Mouse (Mus musculus): ENCODE measurements at regions not wholly inside any gene's neighbourhood (a gene's known extent, or its start where the extent isn't known, plus 50 kb on each side); places are given as distances from the start of the nearest gene placed in this dataset.

DNA sequence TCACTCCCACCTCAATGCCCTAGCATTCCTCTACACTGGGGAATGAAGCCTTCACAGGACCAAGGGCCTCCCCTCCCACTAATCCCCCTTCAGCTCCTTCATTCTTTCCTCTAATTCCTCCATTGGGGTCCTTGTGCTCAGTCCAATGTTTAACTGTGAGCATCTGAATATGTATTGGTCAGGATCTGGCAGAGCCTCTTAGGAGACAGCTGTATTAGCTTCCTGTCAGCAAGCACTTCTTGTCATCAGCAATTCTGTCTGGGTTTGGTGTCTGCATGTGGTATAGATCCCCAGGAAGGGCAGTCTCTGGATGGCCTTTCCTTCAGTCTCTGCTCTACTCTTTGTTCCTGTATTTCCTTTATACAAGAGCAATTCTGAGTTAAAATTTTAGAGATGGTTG is 426.8 kb upstream of the 2610001J05Rik start:
- Histone ChIP-seq H3K4me2 (no peak overlapping the region), H3K9me3 (replicated peaks) (no peaks in the 10 kb centered on the region), H3K4me3 (no peak overlapping the region), H3K4me1 (no peaks in the 10 kb centered on the region), H3K27ac (no peak overlapping the region), H3K9ac (no peak overlapping the region), H3K36me3 (ENCODE audit: poor library complexity, severe bottlenecking) (no peaks in the 10 kb centered on the region), H3K27me3 (no peaks in the 10 kb centered on the region)
- no peak for ATAC-seq

DNA sequence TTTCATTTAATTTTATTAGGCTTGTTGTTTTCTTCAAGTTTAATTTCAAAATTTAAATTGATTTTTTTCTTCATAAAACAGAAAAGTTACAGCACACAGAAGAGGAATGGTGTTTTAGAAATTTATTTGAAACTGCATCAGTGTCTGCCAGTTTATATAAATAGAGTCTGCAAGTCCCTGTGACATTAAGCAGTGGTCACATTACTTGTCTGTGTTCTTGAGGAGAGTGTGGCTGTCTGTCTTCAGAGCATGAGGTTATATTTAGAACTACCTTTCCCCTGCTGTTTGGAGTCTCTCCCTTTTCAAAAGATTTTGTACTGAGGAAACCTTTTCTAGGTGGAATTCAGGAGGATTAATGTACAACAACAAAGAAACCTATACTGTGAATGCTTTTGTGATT is 426.1 kb upstream of the 2610001J05Rik start:
- Histone ChIP-seq H3K4me1 (no peaks in the 10 kb centered on the region), H3K9ac (no peak overlapping the region), H3K4me3 (no peak overlapping the region), H3K9me3 (replicated peaks) (no peaks in the 10 kb centered on the region), H3K36me3 (ENCODE audit: poor library complexity, severe bottlenecking) (no peaks in the 10 kb centered on the region), H3K27ac (no peak overlapping the region), H3K27me3 (no peaks in the 10 kb centered on the region), H3K4me2 (no peak overlapping the region)
- no peak for ATAC-seq

DNA sequence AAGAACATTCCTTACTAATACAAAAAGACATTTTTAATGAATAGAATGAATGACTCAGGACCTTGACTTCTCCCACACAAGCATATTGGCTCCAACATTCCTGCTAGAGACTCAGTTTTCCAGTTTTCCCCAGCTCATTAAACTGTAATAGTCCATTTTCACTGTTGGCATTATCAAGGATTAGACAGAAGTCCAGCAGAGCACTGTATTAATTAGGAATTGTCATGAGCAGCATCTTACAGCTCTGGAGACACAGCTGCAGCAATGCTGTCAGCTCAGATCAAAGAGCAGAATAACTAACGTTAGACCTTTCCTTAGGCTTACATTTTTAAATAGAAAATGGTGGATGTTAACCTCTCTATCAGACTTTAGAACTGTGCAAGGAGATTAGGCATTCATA is 419.5 kb upstream of the 2610001J05Rik start:
- ATAC-seq = peak; percentile 43; the same call in 1 of the 2 replicates
- 23% methylated on average over 1 of the region's 1 CpGs for WGBS

DNA sequence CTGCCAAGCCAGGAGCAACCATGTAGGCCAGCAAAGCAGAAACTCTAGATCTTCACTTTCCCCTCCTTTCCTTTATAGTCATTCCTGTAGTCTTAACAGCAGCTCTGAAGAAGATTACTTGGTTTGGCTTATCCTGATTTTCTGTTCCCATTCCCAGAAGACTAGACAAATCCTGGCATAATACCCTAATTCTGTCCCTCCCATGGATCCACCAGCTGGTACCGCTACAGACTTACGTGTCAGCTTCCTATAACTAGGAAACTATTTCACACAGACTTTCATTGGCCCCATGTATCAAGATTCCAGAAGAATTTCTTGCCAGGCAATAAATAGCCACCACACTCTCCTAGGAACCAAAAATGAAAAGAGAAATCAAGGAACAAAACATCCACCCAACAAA is 410.2 kb upstream of the 2610001J05Rik start:
- 92% methylated on average over 2 of the region's 2 CpGs for WGBS
- no peak for ATAC-seq
- Histone ChIP-seq H3K4me3 (no peak overlapping the region), H3K36me3 (ENCODE audit: poor library complexity, severe bottlenecking) (no peaks in the 10 kb centered on the region), H3K9ac (no peak overlapping the region), H3K27me3 (no peaks in the 10 kb centered on the region), H3K4me1 (no peaks in the 10 kb centered on the region), H3K9me3 (replicated peaks) (no peaks in the 10 kb centered on the region), H3K4me2 (no peak overlapping the region), H3K27ac (no peak overlapping the region)

More for the DNA sequence above, 419.5 kb upstream of the 2610001J05Rik start:
- H3K4me3 ChIP-seq = no peak overlapping the region
- H3K36me3 ChIP-seq (ENCODE audit: poor library complexity, severe bottlenecking) = no peaks in the 10 kb centered on the region
- no peaks in the 10 kb centered on the region for H3K4me1 ChIP-seq
- no peak overlapping the region for H3K9ac ChIP-seq
- H3K27me3 ChIP-seq = no peaks in the 10 kb centered on the region
- H3K9me3 ChIP-seq (replicated peaks) = no peaks in the 10 kb centered on the region
- no peak overlapping the region for H3K27ac ChIP-seq
- H3K4me2 ChIP-seq = no peak overlapping the region

DNA sequence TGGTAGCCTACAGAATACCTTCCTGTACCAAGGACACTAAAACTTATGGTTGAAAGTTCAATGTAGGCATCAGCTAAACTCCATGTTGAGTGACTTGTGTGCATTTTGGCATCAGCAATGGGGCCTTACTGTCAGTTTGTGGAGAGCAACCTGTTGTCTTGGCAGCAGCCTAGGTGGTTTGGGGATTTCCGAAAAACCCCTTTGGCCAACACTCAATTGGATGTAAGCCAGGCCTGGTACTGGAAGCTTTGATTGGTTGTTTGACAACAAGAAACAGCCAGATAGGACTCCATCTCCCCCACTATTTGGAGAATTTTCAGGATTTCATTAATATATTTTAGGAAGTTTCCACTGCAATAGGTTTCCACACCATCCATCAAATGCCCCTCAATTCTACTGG is 390.6 kb upstream of the 2610001J05Rik start:
- Histone ChIP-seq H3K27ac (no peak overlapping the region), H3K27me3 (no peaks in the 10 kb centered on the region), H3K9ac (no peak overlapping the region), H3K4me3 (no peak overlapping the region), H3K36me3 (ENCODE audit: poor library complexity, severe bottlenecking) (no peaks in the 10 kb centered on the region), H3K4me2 (no peak overlapping the region), H3K4me1 (no peaks in the 10 kb centered on the region), H3K9me3 (replicated peaks) (no peaks in the 10 kb centered on the region)
- no peak for ATAC-seq
- WGBS = 91% methylated on average over 1 of the region's 1 CpGs

DNA sequence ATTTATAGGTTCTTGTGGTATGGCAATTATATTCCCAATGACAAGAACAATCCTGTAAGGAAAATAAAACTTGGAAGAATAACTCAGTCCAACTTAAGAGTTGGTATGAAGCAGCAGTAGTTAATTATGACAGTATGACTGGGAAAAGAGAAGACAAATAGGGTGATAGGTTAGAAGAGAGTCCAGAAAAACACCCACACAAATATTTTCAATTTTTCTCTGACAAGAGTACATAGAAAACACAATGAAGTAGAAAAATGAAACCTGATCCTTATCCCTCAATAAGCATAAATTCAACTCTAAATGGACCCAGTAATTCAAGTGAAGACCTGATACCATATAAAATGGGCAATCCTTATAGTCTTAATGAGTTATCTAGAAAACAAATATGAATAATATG is 369.0 kb upstream of the 2610001J05Rik start:
- Histone ChIP-seq H3K9ac (no peak overlapping the region), H3K9me3 (replicated peaks) (no peaks in the 10 kb centered on the region), H3K4me1 (no peaks in the 10 kb centered on the region), H3K4me3 (no peak overlapping the region), H3K4me2 (no peak overlapping the region), H3K27me3 (no peaks in the 10 kb centered on the region), H3K27ac (no peak overlapping the region), H3K36me3 (ENCODE audit: poor library complexity, severe bottlenecking) (no peaks in the 10 kb centered on the region)
- ATAC-seq = no peak

DNA sequence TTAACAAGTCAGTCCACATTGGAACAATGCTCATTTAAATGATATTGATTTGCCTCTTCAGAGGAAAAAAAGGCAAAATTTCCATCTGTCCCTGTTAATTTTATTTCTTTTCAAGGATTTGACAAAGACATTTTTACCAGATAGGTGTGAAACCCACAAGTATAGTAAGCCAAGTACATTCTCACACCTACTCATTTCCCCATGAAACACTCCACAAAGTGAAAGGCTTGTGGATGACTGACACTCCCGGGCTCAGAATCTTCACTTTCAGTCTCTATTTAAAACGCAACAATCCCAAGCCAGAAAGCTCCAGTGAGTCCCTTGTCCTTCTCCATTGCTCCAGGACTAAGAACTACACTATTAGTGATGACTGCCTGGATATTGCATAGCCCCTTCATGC is 367.8 kb upstream of the 2610001J05Rik start:
- no peaks in the 10 kb centered on the region for H3K27me3 ChIP-seq
- H3K9ac ChIP-seq = no peak overlapping the region
- H3K4me1 ChIP-seq = no peaks in the 10 kb centered on the region
- no peak for ATAC-seq
- H3K4me2 ChIP-seq = no peak overlapping the region
- H3K9me3 ChIP-seq (replicated peaks) = no peaks in the 10 kb centered on the region
- H3K27ac ChIP-seq = no peak overlapping the region
- H3K4me3 ChIP-seq = no peak overlapping the region
- H3K36me3 ChIP-seq (ENCODE audit: poor library complexity, severe bottlenecking) = no peaks in the 10 kb centered on the region
- 68% methylated on average over 2 of the region's 2 CpGs for WGBS

DNA sequence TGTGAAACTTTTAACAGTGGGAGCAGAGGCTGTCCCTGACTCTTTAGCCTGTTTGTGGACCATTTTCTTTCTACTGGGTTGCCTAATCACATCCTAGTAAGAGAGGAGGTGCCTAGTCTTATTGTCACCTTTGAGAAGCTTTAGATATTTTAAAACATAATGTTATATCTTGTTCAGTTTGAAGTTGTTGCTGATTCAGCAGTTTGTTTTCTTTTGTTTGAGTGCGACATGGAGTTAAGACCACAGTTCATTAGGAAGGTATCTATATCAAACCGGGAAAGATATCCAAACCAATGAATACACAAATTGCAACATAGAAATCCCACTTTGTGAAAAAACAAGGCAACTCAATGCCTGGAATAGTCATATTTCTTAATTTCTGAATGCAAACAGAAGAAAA is 359.5 kb upstream of the 2610001J05Rik start:
- ATAC-seq = no peak
- no peak overlapping the region for H3K27ac ChIP-seq
- H3K36me3 ChIP-seq (ENCODE audit: poor library complexity, severe bottlenecking) = no peaks in the 10 kb centered on the region
- no peak overlapping the region for H3K4me3 ChIP-seq
- H3K4me2 ChIP-seq = no peak overlapping the region
- no peak overlapping the region for H3K9ac ChIP-seq
- no peaks in the 10 kb centered on the region for H3K27me3 ChIP-seq
- no peaks in the 10 kb centered on the region for H3K9me3 ChIP-seq (replicated peaks)
- H3K4me1 ChIP-seq = no peaks in the 10 kb centered on the region
- WGBS = 88% methylated on average over 2 of the region's 2 CpGs

DNA sequence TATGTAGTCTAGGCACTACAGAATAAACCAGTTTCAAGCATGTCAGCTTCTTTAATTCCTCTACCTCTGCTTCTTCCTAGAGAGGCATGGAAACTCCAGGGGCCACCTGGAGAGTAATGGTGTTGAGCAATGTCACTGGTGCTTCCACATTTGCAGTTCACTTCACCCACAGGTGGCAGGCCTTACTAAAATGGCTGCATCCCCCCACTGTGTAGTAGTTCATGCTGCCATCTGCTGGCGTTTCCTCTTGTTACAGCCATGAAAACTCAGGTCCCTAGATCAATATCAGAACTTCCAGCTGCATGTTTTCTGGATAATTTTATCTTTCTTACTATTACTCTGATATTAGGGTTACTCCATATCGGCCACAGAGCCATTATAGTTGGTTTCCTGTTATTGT is 336.2 kb upstream of the 2610001J05Rik start:
- H3K4me1 ChIP-seq = no peaks in the 10 kb centered on the region
- H3K9me3 ChIP-seq (replicated peaks) = no peaks in the 10 kb centered on the region
- H3K4me2 ChIP-seq = no peak overlapping the region
- H3K9ac ChIP-seq = no peak overlapping the region
- no peak overlapping the region for H3K27ac ChIP-seq
- H3K4me3 ChIP-seq = no peak overlapping the region
- no peaks in the 10 kb centered on the region for H3K27me3 ChIP-seq
- H3K36me3 ChIP-seq (ENCODE audit: poor library complexity, severe bottlenecking) = no peaks in the 10 kb centered on the region
- WGBS = 18% methylated on average over 2 of the region's 2 CpGs
- ATAC-seq = peak; percentile 83

DNA sequence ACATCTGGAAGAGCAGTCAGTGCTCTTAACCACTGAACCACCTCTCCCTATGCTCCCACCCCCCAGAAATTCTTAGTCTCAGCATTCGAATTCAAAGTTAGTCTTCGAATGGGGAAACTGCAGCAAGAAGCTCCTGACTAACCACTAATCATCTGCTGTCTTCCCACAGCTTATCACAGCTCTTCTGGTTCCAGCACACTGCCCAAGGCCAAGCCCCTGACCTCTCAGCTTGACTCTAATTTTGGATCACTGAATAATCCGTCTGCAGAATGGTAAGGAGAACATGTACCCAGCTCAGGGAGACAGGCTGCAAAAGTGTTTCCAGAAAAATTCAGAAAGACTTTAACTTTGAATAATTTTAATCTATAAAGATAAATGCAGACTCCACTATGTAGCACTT is 325.8 kb upstream of the 2610001J05Rik start:
- WGBS = 77% methylated on average over 3 of the region's 3 CpGs

DNA sequence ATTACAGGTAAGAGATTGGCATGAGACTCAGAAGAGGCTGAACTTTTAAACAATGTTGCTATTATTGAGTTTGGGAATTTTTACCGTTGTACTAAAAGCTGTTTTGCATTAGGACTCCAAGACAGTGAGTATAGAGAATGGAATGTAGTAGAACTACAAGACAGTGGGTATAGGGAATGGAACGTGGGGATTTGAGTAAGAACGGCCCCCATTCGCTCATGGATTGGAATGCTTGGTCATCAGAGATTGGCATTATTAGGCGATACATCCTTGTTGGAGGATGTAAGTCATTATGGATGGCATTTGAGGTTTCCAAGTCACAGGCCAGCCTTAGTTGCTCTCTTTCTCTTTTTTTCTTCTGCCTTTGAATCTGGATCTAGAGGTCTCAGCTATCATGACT is 324.0 kb upstream of the 2610001J05Rik start:
- H3K4me3 ChIP-seq = no peak overlapping the region
- no peak overlapping the region for H3K27ac ChIP-seq
- ATAC-seq = no peak
- WGBS = 91% methylated on average over 5 of the region's 5 CpGs
- H3K27me3 ChIP-seq = no peaks in the 10 kb centered on the region
- H3K36me3 ChIP-seq (ENCODE audit: poor library complexity, severe bottlenecking) = no peaks in the 10 kb centered on the region
- H3K4me2 ChIP-seq = no peak overlapping the region
- no peaks in the 10 kb centered on the region for H3K9me3 ChIP-seq (replicated peaks)
- no peak overlapping the region for H3K9ac ChIP-seq
- H3K4me1 ChIP-seq = no peaks in the 10 kb centered on the region

More for the DNA sequence above, 325.8 kb upstream of the 2610001J05Rik start:
- H3K9ac ChIP-seq = no peak overlapping the region
- no peaks in the 10 kb centered on the region for H3K4me1 ChIP-seq
- no peaks in the 10 kb centered on the region for H3K36me3 ChIP-seq (ENCODE audit: poor library complexity, severe bottlenecking)
- no peak overlapping the region for H3K27ac ChIP-seq
- H3K4me3 ChIP-seq = no peak overlapping the region
- no peaks in the 10 kb centered on the region for H3K27me3 ChIP-seq
- no peaks in the 10 kb centered on the region for H3K9me3 ChIP-seq (replicated peaks)
- H3K4me2 ChIP-seq = no peak overlapping the region
- no peak for ATAC-seq

DNA sequence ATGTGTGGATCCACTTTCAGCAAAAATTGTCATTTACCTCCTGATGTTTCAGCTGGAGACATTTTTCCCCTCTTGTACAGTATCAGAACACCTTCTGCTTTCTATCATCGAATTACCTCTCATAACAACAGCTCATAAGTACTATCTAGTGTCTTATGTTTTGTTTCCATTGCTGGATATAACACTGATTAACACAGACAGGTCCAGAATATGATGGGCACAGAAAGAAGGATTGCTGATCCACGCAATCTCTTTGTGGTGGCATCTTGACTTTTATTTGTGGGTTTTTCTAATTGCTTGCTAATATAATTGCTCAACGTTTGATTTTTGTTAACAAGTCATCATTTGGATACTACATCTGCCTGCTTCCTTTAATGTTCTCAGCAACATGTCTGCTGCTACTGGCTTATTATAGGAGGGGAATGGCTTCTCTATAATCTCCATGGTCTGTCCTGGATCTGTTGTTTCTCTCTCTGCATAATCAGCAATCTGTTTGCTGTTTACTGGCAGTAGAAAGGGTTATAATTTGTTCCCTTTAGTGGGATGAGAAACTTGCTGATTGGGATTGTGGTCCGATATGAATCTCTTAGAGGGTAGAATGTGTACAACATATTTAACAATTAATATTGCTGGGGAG is 320.2 kb upstream of the 2610001J05Rik start:
- H3K4me2 ChIP-seq = no peak overlapping the region

DNA sequence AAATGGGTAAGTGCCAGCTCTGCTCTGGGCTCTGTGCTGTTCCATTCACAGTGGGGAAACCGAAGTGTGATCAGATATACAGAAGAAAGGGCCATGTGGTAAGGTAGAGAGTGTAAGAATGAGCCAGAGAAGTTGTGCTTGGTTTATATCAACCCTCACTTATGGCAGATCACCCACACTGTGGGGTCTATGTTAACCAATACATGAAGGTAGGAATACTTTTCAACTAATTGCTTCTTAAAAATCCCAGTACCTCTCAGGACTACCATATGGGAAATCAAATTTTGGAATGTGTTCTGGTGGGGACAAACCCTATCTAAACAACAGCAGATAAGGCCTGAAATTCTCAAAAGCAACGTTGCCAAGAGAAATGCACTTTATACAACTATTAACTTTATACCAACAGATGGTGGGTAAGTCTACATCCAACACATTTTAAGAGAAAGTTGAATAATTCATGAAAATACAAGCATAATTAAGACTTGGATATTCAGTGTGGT is 314.7 kb upstream of the 2610001J05Rik start:
- Histone ChIP-seq H3K4me3 (no peak overlapping the region), H3K9me3 (replicated peaks) (no peaks in the 10 kb centered on the region), H3K9ac (no peak overlapping the region), H3K36me3 (ENCODE audit: poor library complexity, severe bottlenecking) (no peaks in the 10 kb centered on the region), H3K4me2 (no peak overlapping the region), H3K4me1 (no peaks in the 10 kb centered on the region), H3K27me3 (no peaks in the 10 kb centered on the region), H3K27ac (no peak overlapping the region)
- peak; percentile 92; the same call in 1 of the 2 replicates for ATAC-seq
- WGBS = 65% methylated on average over 2 of the region's 2 CpGs

More for the DNA sequence above, 320.2 kb upstream of the 2610001J05Rik start:
- Histone ChIP-seq H3K9ac (no peak overlapping the region), H3K27ac (no peak overlapping the region), H3K4me1 (no peaks in the 10 kb centered on the region), H3K4me3 (no peak overlapping the region), H3K9me3 (replicated peaks) (no peaks in the 10 kb centered on the region), H3K27me3 (no peaks in the 10 kb centered on the region), H3K36me3 (ENCODE audit: poor library complexity, severe bottlenecking) (no peaks in the 10 kb centered on the region)
- 72% methylated on average over 4 of the region's 4 CpGs for WGBS
- peak; percentile 88 for ATAC-seq
